Mouse (Mus musculus) CH12.LX (cell line): ENCODE data around the gene Arpc3.

Experiments
- CTCF ChIP-seq, 2 experiments: IDR thresholded peaks in 1 of 2; conservative IDR thresholded peaks in 1 of 2; 2 replicates each; pipeline ENCODE4 v1.5.1; 2011 to 2012; ENCODE audit warnings: low read depth in 2 of 2, low read length in 2 of 2, improper control_type of control experiment in 1 of 2, inconsistent platforms in 1 of 2, mild to moderate bottlenecking in 1 of 2, moderate library complexity in 1 of 2
- E2F4 ChIP-seq: IDR thresholded peaks from 2 replicates; pipeline ENCODE4 v1.6.1; 2011; ENCODE audit warnings: low read depth, low read length, improper control_type of control experiment; ENCODE audit not compliant: insufficient replicate concordance
- EP300 ChIP-seq: IDR thresholded peaks from 2 replicates; pipeline ENCODE4 v1.6.1; 2011; ENCODE audit warnings: low read length, improper control_type of control experiment
- GABPA ChIP-seq: IDR thresholded peaks from 2 replicates; pipeline ENCODE4 v1.6.1; 2012; ENCODE audit warnings: low read depth, low read length, improper control_type of control experiment, inconsistent platforms; ENCODE audit not compliant: insufficient replicate concordance
- HCFC1 ChIP-seq: IDR thresholded peaks from 2 replicates; pipeline ENCODE4 v1.6.1; 2012; ENCODE audit warnings: low read depth, mild to moderate bottlenecking, inconsistent platforms, low read length, improper control_type of control experiment
- MYC ChIP-seq: IDR thresholded peaks from 2 replicates; pipeline ENCODE4 v1.6.1; 2011; ENCODE audit warnings: low read depth, mild to moderate bottlenecking, improper control_type of control experiment, low read length
- POLR2A ChIP-seq: IDR thresholded peaks from 2 replicates; pipeline ENCODE4 v1.6.1; 2011; ENCODE audit warnings: low read depth, mild to moderate bottlenecking, improper control_type of control experiment, low read length
- POLR2AphosphoS2 ChIP-seq: IDR thresholded peaks from 2 replicates; pipeline ENCODE4 v1.6.1; 2011; ENCODE audit warnings: low read depth, low read length, improper control_type of control experiment
- RAD21 ChIP-seq: IDR thresholded peaks from 2 replicates; pipeline ENCODE4 v1.6.1; 2011; ENCODE audit warnings: low read depth, mild to moderate bottlenecking, low read length, improper control_type of control experiment, moderate library complexity
- TCF12 ChIP-seq: IDR thresholded peaks from 2 replicates; pipeline ENCODE4 v1.6.1; 2014; ENCODE audit warnings: low read depth, mild to moderate bottlenecking, inconsistent platforms, low read length, improper control_type of control experiment
- USF2 ChIP-seq: conservative IDR thresholded peaks from 2 replicates; pipeline ENCODE4 v1.6.1; 2011; ENCODE audit warnings: low read depth, low read length, improper control_type of control experiment
- ZNF384 ChIP-seq: IDR thresholded peaks from 2 replicates; pipeline ENCODE4 v1.6.1; 2012; ENCODE audit warnings: low read depth, low read length, improper control_type of control experiment, inconsistent platforms

DNA sequence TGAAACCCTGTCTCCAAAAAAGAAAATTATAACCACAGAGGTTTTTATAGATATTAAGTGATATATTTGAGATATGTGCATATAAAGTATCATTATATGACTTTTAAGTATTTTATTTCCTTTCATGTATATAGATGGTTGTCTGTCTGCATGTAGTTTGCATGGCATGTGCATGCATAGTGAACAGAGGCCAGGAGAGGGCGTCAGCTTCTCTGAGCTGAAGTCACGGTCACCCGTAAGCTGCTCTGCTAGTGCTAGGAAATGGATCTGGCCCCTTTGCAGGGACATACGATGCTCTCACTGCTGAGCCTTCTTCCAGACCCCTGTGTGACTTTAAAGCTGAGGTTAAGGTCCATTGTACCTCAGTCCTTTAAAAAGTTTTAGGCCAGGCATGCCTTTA is 42.9 kb downstream of the Arpc3 start:
- TF ChIP-seq CTCF (conservative IDR thresholded peaks at IDR 0.05 in 1 of 2, IDR thresholded peaks at IDR 0.05 in 1 of 2; ENCODE audit: low read depth in 2 of 2, low read length in 2 of 2) (peak in 1 of 2 experiments; percentile 20; a peak in 1 of 4 replicates), HCFC1 (no peak), EP300 (no peak), TCF12 (no peak), ZNF384 (no peak), RAD21 (no peak), POLR2A (no peak), MYC (no peak), E2F4 (no peak), USF2 (no peak), POLR2AphosphoS2 (no peak), GABPA (no peak)
